Mouse (Mus musculus): Measurements from ENCODE around the gene Gpr19.
A peak's percentile ranks its signal among the peaks of the same experiment; 100 is the strongest.

Gpr19 gene

DNA sequence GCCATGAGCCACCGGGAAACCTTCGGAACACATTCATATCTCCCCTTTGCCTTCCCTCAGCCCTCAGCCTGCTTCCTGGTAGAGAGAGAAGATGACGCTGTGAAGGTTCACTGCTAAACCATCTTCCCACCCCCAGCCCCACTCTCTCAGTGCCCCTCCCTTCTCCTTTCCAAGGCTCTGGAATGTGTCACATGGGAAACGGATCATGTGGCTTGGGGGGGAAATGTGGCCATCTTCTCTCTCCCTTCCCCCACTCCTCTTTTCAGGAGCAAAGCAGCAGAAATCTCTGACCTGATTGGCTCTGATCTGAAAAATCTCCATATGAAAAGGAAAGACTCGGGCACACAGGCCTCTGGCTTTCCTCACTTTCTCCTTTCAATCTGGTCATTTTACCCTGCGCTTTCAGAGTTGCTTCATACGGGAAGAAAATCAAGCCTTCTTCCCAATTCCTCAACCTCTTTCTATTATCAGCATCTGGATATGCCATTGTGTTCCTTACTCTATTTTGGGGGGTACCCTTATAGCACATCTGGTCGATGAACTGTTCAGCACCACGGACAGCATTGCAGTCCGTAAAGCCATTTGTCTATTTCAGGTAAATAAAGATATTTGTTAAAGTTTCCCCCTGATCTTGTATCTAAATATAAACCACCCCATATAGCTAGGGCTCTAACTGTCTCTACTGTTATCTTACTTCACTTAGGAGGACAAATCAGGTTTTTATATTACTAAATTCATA, 10.5 kb downstream of the Gpr19 start:
- no peak for DNase-seq (ENCODE audit: low spot score in 2 of 2)

DNA sequence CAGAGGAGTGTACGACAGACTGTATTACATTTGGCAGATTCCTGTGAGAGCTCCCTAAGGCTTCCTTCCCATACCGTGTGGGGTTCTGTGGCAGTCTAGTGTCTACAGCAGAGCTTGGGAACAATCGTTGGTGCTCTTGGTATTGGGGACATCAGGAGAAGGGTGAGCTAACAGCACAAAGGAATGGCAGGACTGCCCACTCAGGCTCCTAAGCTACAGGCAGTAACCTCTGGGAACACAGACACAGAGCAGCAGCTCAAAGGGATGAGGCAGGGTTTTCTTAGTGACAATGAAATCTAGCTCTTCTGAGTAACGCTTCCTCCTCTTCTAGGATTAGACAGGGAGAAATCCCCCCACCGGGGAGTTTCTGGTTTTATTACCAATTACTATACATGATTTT, 11.4 kb downstream of the Gpr19 start:
- DNase-seq (ENCODE audit: low spot score in 2 of 2) = no peak

DNA sequence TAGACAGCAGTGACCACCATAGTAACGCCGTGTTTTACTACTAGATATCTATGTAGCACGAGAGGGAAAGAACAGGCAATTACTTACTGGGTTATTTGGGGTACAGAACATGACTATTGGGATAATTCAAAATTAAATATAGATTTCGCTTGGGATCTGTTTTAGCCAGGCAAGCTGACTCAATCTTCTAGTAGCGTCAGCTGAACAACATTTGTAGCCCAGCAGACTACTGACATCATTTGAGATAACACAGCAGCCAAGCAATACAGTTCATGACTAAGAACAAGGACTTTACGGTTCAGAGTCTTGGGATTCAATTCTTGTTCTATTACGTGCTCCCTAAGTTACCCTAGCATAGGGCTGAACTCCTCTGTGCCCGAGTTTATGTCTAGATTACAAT, 11.9 kb downstream of the Gpr19 start:
- no peak for DNase-seq (ENCODE audit: low spot score in 2 of 2)

DNA sequence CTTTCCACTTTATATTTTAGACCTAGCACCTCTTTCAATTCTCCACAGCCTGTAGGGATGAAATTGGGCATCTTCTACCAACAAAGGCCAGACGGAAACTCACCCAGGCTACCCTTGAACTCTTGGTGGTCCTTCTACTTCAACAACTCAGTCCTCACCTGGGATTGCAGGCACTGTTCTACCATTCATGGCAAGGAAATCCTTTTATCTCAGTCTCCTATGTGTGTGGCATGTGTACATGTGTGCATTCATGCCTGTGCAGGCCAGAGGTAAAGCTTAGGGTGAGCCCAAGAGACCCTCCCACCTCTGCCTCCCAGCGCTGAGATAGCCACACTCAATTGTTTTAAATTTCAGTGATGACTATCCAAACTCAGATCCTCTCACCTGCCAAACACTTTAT, 12.9 kb downstream of the Gpr19 start:
- no peak for DNase-seq (ENCODE audit: low spot score in 2 of 2)

DNA sequence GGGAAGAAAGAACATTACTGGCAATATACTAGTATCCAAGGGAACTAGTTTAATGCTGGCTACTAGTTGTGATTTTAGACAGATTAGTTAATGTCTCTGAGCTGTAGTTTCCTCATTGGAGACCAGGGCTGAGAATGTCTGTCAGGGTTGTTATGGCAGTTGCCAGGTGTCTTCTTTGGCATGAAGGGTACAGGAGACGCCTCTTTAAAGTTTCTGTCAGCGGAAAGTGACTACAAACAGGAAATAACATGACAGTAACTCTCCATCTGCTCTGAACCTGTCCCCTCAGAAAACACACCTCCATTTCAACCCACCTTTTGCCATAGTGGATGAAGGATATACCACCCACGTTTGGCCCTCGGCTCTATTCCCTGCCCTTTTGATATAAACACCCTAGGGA, 14.7 kb downstream of the Gpr19 start:
- no peak for DNase-seq (ENCODE audit: low spot score in 2 of 2)

DNA sequence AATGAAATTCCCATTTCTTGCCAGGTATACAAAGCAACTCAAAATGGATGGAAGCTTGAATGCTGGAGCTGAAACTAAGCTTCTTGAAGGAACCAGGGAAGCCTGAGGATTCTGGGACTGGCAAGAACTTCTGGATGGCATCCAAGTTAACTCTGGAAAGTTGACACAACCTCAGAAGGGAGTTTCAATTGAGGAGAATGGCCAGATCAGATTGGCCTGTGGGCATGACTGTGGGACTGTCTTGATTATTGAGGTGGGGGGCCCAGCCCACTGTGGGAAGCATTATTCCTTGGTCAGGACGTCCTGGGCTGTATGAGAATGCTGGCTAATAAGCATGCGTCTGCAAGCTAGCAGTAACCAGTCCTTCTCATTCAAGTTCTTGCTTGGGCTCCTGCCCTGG, 18.3 kb downstream of the Gpr19 start:
- DNase-seq (ENCODE audit: low spot score in 2 of 2) = no peak

DNA sequence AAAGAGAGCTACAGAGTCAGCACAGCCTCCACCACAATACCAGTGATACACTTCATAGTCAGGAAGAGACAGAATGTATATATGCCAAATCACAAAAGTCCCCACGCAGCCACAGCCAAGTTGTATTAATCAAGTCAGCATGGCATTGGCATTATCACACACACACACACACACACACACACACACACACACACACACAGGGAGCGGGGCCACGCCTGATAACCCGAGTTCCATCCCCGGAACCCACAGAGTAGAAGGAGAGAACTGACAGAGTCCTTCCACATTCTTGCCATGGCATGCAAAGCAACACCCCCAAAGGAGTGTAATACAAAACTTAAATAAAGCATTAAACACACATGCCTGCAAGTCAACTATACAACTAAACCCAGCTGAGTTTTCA, 18.8 kb downstream of the Gpr19 start:
- no peak for DNase-seq (ENCODE audit: low spot score in 2 of 2)

DNA sequence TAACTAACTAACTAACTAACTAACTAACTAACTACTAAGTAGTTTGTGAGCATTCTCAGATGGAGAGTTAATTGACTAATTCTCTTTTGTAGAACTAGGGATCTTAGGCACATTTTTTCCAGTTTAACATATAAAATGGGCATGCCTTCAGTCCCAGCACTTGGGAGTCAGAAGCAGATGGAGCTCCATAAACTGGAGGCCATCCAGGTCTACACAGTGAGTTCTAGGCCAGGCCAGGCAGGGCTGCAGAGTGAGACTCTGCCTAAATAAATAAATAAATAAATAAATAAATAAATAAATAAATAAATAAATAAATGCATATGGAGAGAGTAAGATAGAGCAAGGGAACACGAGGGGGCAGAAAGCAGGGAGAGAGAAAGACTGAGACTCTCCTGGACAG, 20.5 kb downstream of the Gpr19 start:
- no peak for DNase-seq (ENCODE audit: low spot score in 2 of 2)

DNA sequence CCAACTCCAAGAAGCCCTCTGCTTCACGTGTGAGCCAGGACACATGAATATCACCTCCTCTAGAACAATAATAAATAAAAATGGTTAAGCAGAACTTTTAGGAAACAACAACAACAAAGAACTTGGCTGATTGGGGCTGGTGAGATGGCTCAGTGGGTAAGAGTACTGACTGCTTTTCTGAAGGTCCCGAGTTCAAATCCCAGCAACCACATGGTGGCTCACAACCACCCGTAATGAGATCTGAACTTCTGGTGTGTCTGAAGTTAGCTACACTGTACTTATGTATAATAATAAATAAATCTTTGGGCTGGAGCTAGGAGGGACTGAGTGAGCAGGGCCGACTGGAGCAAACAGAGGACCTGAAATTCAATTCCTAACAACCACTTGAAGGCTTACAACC, 21.1 kb downstream of the Gpr19 start:
- no peak for DNase-seq (ENCODE audit: low spot score in 2 of 2)

DNA sequence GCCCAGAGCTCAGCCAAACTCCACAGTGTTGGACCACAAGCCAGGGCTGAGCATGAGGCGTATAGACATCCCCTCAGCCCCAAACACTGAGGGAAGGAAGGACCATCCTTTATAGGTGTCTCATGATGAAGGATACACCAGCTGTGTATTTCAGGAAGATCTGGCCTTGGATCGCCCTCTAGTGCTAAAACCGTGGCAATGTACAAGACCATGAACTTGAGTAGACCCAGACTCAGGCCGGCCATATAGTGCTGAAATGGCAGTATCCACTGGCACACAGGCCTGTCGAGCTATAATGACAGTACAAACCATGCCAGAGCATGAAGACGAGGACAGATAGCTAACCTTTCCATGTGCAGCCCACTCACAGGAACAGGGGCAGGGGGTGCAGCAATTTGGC, 21.6 kb downstream of the Gpr19 start:
- peak in 1 of 2 experiments; percentile 20 for DNase-seq (ENCODE audit: low spot score in 2 of 2)

DNA sequence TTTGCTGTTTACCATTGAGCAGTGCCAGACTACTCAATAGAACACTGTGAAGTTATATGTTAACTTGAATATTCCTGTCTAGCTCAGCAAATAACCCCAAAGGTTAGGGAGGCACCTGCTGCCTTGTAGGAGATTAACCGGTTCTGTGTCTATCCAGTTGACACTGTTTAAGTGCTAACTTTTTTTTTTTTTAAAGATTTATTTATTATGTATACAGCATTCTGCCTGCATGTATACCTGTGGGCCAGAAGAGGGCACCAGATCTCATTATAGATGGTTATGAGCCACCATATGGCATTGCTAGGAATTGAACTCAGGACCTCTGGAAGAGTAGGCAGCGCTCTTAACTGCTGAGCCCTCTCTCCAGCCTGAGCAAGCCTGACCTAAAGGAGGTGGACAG, 25.4 kb downstream of the Gpr19 start:
- DNase-seq (ENCODE audit: low spot score in 2 of 2) = no peak

DNA sequence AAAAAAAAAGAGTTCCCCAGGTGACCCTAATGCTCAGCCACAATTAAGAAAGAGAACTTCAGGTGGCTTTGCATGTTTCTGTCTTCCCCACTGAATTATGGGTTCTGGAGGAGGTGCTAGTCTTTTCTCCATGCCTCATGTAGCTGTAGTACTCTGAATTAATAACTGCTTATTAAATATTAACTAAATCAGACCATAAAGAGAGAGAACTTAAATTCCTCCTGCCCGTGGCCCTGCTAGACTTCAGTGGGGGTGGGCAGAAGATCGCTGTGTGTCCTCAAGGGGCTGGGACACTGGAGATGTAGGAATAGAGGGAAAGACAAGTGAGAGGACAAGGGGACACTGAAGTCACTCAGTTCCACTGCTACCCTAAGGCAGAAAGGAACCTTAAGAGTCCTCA, 26.1 kb downstream of the Gpr19 start:
- DNase-seq (ENCODE audit: low spot score in 2 of 2) = no peak

DNA sequence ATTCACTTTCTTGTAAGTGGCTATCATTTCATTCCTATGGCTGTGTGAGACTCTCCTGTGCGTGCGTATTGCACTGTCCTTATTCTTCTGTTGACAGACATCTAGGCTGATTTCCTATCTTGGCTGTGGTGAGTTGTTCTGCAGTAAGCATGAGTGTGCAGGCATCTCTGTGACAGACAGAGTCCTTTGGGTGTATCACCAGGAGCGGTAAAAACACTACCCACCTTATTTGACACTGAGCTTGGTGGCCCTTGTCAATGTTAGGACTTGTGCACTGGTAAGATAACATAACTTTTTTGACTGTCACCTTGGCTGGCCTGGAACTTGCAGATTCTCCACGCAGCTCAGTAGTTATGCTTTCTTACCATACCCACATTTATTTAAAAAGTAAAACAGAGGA, 27.5 kb downstream of the Gpr19 start:
- no peak for DNase-seq (ENCODE audit: low spot score in 2 of 2)

DNA sequence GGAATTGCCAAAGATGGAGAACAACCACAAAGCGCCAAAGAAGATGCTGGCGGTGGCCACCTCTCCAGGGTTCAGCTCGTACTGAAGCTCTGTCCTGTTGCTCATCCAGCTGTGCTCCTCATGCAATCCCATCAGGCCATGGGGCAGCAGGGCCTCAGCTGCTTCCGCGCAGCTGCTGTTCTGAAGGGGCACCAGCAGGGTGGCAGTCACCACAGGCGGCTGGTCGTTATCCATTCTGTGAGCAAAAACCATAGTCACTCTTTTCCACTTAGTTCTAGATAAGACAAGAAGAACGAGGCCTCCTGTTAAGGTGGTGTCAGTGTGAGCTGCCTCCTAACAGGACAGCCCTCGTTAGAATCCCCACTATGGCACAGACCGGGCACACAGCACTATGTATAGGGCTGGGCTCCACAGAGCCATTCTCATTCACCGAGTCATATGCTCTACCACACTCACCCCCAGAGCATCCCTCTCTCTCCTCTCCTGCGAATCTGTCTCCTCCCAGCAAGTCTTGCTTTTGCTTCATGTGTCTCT, 28.1 kb downstream of the Gpr19 start:
- no peak for DNase-seq (ENCODE audit: low spot score in 2 of 2)

DNA sequence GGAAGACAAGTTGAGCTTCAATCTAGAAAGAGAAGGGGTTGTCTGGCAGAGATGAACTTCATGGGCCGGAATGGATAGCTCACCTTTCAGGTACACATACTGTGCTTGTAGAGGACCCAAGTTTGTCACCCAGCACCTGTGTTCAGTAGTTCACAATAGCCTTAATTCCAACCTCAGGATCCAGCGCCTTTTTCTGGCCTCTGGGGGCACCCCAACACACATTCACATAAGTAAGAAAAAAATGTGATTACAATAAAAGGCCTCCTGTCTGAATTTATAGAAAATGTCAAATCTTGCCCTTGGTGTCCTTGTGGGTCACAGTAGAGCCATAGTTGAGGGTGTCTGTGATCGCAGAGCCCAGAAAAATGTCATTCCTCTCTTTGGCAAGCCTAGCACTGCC, 31.1 kb downstream of the Gpr19 start:
- DNase-seq (ENCODE audit: low spot score in 2 of 2) = no peak

DNA sequence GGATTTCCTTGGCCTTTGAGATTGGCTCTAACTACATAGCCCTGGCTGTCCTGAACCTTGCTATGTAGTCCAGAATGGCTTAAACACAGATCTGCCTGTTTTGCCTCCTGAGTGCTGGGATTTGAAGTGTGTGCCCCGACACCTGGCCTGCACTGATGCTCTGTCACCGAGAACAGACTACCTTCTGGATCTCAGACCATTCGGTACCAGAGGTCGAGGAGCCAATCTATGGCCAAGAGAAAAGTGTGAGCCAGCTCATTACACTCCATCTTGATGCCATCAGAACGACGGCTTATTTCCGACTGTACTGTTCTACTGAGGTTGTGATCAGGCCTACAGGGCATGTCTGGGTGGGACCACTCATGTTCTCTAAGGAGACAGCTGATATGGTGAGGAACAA, 32.3 kb downstream of the Gpr19 start:
- no peak for DNase-seq (ENCODE audit: low spot score in 2 of 2)

DNA sequence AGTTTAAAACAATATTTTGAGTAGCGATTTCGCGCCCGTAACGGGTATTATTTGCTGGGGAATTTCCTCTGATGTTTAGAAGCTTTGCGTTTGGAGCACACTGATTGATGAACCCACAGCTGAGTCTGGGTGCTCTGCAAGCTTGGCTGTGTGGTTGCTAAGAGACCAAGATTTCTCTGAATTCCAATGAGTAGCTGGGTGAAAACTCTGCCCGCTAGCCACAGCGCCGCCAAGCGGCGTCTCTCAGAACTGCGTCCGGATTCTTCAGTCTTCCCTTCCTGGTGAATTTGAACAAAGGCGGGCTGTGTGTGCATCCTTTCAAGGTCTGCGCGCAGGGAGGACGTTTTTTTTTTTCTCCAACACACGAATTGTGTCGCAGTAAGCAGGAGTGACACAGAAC, 35.2 kb downstream of the Gpr19 start:
- peak; percentile 92 to 93 for DNase-seq (ENCODE audit: low spot score in 2 of 2)

DNA sequence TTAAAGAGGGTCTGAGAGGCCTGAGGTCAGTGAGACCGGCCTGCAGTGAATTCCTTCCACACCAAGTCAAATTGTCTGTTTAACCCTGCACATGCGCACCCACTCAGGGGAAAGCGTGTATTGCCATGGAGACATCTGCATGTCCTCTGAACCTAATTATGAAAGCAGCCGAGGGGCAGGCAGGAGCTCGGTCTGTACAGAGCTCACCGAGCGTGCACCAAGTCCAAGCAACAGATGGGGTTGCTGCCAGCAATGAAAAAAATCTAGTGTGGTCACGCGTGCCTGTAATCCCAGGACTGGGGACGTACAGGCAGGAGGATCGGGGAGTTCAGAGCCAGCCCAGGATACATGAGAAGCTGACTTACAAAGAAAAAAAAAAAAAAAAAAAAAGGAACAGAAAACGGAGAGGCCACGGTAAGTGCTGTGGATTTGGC, 35.7 kb downstream of the Gpr19 start:
- DNase-seq (ENCODE audit: low spot score in 2 of 2) = no peak

DNA sequence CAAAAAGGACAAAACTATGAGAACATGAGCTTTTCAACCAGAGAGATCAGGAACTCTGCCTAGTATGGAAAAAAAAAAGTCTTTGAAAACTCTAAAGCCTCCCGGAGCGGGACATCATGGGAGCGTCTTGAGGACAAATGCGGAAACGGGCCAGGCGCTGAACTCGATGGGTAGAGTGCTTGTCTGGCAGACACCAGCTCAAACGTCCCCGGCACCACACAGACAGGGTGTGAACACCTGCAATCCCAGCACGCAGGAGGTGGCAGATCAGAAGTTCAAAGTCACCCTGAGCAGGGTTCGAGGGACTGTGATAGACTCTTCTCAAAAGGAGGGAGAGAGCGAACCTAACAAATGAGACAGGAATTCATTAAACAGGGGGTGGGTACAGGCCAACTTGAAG, 37.0 kb downstream of the Gpr19 start:
- no peak for DNase-seq (ENCODE audit: low spot score in 2 of 2)

DNA sequence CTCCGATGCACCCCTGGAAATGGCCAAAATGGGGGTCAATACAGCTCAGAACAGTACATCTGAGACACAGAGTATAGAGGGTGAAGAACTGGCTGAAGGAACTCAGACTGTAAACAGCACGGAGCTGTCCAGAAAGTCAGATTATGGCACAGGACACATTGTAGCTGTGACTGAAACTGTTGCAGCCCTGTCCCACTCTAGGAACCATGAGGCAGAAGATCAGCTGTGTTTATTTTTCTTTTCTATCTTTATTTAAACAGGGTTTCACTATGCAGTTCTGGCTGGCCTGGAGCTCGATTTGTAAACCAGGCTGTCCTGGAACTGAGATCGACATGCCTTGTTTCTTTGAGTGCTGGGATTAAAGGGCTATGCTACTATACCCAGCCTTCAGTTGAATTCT, 38.1 kb downstream of the Gpr19 start:
- no peak for DNase-seq (ENCODE audit: low spot score in 2 of 2)

DNA sequence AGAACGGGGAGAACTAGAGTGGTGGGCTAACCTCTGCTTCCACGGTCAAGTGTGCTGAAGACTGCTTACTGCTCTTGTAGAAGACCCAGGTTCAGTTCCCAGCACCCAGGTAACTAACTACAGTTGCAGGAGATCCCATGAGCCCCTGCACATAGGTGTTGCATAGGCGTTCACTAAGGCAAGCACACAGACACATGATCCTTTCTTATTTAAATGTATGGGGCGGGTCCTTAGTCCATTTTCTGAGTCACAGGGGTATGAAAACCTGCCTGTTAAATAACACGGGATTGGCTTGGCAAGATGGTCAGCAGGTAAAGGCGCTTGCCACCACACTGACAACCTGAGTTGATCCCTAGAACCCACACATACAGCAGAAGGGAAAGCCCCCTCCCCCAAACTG, 39.4 kb downstream of the Gpr19 start:
- DNase-seq (ENCODE audit: low spot score in 2 of 2) = no peak

DNA sequence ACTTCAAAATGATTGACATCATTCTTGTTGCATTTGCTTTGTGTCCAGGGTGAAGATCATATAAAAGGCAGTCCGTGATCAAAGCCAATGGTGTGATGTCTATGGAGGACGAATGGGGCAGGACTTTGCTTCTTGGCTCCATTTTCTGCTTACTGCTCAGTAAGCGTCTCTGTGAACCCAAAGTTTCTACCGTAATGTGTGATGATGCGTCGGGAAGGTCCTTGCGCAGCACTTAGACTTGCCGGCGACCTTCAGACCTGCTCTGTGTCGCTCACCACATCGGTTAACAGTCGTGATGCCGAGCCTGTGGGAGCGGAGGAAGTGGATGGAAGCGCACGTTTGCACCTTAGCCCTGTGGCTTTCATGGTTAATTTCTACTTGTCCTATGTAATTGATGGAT, 42.5 kb downstream of the Gpr19 start:
- no peak for DNase-seq (ENCODE audit: low spot score in 2 of 2)

DNA sequence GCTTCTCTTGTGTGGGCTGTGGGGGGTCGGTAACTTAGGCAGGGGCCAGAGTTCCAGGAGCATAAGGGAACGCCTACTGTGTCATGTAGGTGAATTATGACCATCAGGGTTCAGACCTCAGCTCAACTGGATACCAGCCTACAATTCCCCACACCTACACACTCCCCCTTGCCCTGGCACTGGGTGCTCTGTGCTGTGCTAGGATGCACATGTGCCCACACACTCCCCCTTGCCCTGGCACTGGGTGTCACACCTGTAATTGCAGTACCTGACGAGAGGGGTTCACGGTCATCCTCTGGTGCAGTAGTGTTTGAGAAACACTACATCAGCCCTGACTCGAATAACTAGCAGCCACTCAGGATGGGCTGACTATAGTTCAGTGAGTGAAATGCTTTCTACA, 43.6 kb downstream of the Gpr19 start:
- DNase-seq (ENCODE audit: low spot score in 2 of 2) = no peak

DNA sequence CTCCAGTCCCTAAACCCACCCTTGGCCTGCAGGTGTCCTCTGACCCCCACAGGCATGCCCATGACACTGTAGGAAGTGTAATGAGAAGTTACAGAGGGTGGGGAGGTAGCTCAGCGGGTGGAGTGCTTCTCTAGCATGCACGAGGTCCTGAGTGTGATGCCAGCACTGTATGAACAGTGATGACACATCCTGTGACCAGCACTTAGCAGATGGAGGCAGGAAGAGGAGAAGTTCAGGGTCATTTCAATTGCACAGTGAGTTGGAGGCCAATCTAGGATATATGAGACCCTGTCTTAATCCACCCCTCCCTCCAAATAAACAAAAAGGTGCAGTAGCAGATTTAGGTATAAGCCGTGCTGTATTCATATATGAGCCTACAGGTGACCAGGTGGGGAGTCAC, 48.4 kb downstream of the Gpr19 start:
- no peak for DNase-seq (ENCODE audit: low spot score in 2 of 2)
